Mouse (Mus musculus) thymus, postnatal 0 days (tissue): ENCODE results near the gene Cs. TPM values are rescaled to one million over a fixed set of nuclear protein-coding genes. Genes with fewer than 3 reads are reported as not detected.
"Not testable (repeated sequence)": the region's sequence is repeated elsewhere in the genome, so short reads cannot be mapped to it uniquely, and the experiment has no call there.

Experiments
- DNase-seq: peaks from one replicate; pipeline ENCODE4 v3.0.0-alpha.2; 2015; ENCODE audit warnings: low spot score
- polyA plus RNA-seq: library from polyadenylated mRNA; unstranded; fragments of >200 nt; fragmentation: Nextera tagmentation; extraction: Ambion mirVana; gene quantifications from 2 replicates; pipeline ENCODE4 v1.2.1, GENCODE M21; 2015

Gene Cs
- polyA plus RNA-seq, 1 experiment from 2014 or later: 154 TPM

- not testable (repeated sequence) for DNase-seq
Measured at GRCm38 (mm10) chr10:128332358-128333249, 4.9 kb upstream of the Cs start.

- peak; percentile 87 for DNase-seq
Measured at GRCm38 (mm10) chr10:128335582-128335981, 2.0 kb upstream of the Cs start.

- DNase-seq: no peak
Measured at GRCm38 (mm10) chr10:128336195-128336594, 1.3 kb upstream of the Cs start.

- no peak for DNase-seq
Measured at GRCm38 (mm10) chr10:128336597-128336996, 937 bp upstream of the Cs start.

GRCm38 (mm10) chr10:128338415-128338814, 881 bp downstream of the Cs start:
- DNase-seq: no peak

GRCm38 (mm10) chr10:128338948-128339347, 1.4 kb downstream of the Cs start:
- no peak for DNase-seq

- DNase-seq: peak; percentile 34
Measured at GRCm38 (mm10) chr10:128340257-128340656, 2.7 kb downstream of the Cs start.

GRCm38 (mm10) chr10:128343436-128343835, 5.9 kb downstream of the Cs start:
- no peak for DNase-seq

- peak; percentile 89 for DNase-seq
Measured at GRCm38 (mm10) chr10:128344568-128345275, 7.2 kb downstream of the Cs start.

- no peak for DNase-seq
Measured at GRCm38 (mm10) chr10:128347541-128347940, 10.0 kb downstream of the Cs start.

- peak; percentile 67 for DNase-seq
Measured at GRCm38 (mm10) chr10:128358796-128359195, 21.3 kb downstream of the Cs start.

GRCm38 (mm10) chr10:128359226-128359625, 21.7 kb downstream of the Cs start:
- DNase-seq: no peak

GRCm38 (mm10) chr10:128361836-128362235, 24.3 kb downstream of the Cs start:
- no peak for DNase-seq

- peak; percentile 23 for DNase-seq
Measured at GRCm38 (mm10) chr10:128362568-128362967, 25.0 kb downstream of the Cs start.

GRCm38 (mm10) chr10:128367899-128368401, 30.4 kb downstream of the Cs start:
- no peak for DNase-seq

- DNase-seq: peak; percentile 91
Measured at GRCm38 (mm10) chr10:128368402-128369217, 31.1 kb downstream of the Cs start, which contains the start of gene Coq10a. Gene Coq10a (minus strand): TSS chr10:128368997.

GRCm38 (mm10) chr10:128369218-128369543, 31.6 kb downstream of the Cs start:
- DNase-seq: no peak

- DNase-seq: no peak
Measured at GRCm38 (mm10) chr10:128369599-128369998, 32.1 kb downstream of the Cs start.

GRCm38 (mm10) chr10:128370021-128370420, 32.5 kb downstream of the Cs start:
- no peak for DNase-seq

GRCm38 (mm10) chr10:128370601-128371000, 33.1 kb downstream of the Cs start:
- DNase-seq: no peak

GRCm38 (mm10) chr10:128372142-128372541, 34.6 kb downstream of the Cs start:
- DNase-seq: no peak
